8 mouse cellular contexts compared by ENCODE assay signal in genomic region chr3:92510786-92511185, GRCm38 (mm10). TPM values are rescaled to one million over a fixed set of nuclear protein-coding genes. Genes with fewer than 3 reads are reported as not detected.
A peak's percentile ranks its signal among the peaks of the same experiment; 100 is the strongest.
DNase-seq lines count a peak whose midpoint lies in the region.

No protein-coding gene starts in this region.

- intact Hi-C loops in left cerebral cortex, postnatal 25 days (cut with DNase I) = loop anchor here (2.0 kb wide), 2 partner anchors 116 to 358 kb away; no protein-coding TSS in a partner anchor

- peak; percentile 20 to 33 for DNase-seq in left cerebral cortex, postnatal 25 days (ENCODE audit: low spot score in 2 of 2)
- no peak for DNase-seq in left cerebral cortex, adult 11 months (ENCODE audit: low spot score)
- peak; percentile 14 for DNase-seq in NIH3T3 (ENCODE audit: low read depth)
- DNase-seq in adrenal gland, postnatal 25 days = peak; percentile 50
- peak; percentile 35 for DNase-seq in kidney, postnatal 14 days
- DNase-seq in yolk sac, embryonic 10.5 days (ENCODE audit: low spot score) = peak; percentile 33
- DNase-seq in urinary bladder, postnatal 10 days (ENCODE audit: low spot score) = no peak
- no peak for DNase-seq in thymus, adult 18-20 months

RNA-seq across cellular contexts. Expression of gene Sprr4, which starts 10.5 kb away (rescaled TPM):
- total RNA-seq in left cerebral cortex, postnatal 25 days (2021) = not detected
- total RNA-seq in adrenal gland, postnatal 25 days (2021) = not detected in 2 replicates

RNA-seq across cellular contexts. Expression of gene 2310046K23Rik, which starts 23.5 kb away (rescaled TPM):
- total RNA-seq in left cerebral cortex, postnatal 25 days (2021) = not detected
- not detected in 2 replicates for total RNA-seq in adrenal gland, postnatal 25 days (2021)

RNA-seq across cellular contexts. Expression of gene Sprr1a, which starts 25.1 kb away (rescaled TPM):
- total RNA-seq in left cerebral cortex, postnatal 25 days (2021) = not detected
- total RNA-seq in adrenal gland, postnatal 25 days (2021) = not detected in 2 replicates

RNA-seq across cellular contexts. Expression of gene Sprr3, which starts 52.3 kb away (rescaled TPM):
- not detected for total RNA-seq in left cerebral cortex, postnatal 25 days (2021)
- not detected in 2 replicates for total RNA-seq in adrenal gland, postnatal 25 days (2021)

Comparison
In these comparisons a context has a peak if more than half of its experiments do, and no peak if none do; other contexts are left out.
1. DNase-seq: peak in left cerebral cortex, postnatal 25 days (2 of 2), NIH3T3 (single experiment), adrenal gland, postnatal 25 days (single experiment), kidney, postnatal 14 days (single experiment) and yolk sac, embryonic 10.5 days (single experiment); none in left cerebral cortex, adult 11 months (single experiment), urinary bladder, postnatal 10 days (single experiment) and thymus, adult 18-20 months (0 of 2).